Mouse (Mus musculus) heart, postnatal 36 days (tissue): Measurements from ENCODE around the gene Men1. TPM values are rescaled to one million over a fixed set of nuclear protein-coding genes. Genes with fewer than 3 reads are reported as not detected.

ENCODE experiments used
- DNase-seq, 2 experiments: peaks; one replicate each; pipeline ENCODE4 v3.0.0; 2021 to 2022
- intact Hi-C: fragments of 180-260 bp; cut with DNase I; formaldehyde crosslinking; loops from one replicate; pipeline ENCODE4 v1.15.1; 2025
- total RNA-seq, 2 experiments: library from RNA; stranded (reverse); gene quantifications; 2 replicates each; pipeline ENCODE4 v1.2.3; 2021

The Men1 gene
- total RNA-seq, 2 experiments from 2014 or later, result 12.1 to 14.2 TPM

DNA sequence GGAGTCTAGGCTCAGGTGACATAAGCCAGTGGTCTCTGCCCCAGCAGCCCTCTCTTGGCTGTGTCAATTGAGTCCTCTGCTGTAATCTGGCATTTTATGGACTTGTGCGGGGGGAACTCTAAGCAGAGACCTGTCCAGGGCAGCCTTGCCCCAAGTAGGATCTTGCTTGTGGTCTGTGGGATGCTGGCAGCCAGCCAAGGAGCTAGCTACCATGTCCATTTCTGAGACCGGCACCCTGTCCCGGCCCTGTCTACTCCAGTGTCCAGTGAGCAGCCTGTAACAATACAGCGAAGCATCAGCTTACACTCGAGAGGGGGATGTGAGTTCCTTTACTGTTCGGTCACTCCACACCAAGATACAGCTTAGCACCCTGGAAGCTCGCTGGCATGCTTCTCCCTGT, 19.3 kb downstream of the Men1 start:
- no peak for DNase-seq
- intact Hi-C loops, result no loop called here

DNA sequence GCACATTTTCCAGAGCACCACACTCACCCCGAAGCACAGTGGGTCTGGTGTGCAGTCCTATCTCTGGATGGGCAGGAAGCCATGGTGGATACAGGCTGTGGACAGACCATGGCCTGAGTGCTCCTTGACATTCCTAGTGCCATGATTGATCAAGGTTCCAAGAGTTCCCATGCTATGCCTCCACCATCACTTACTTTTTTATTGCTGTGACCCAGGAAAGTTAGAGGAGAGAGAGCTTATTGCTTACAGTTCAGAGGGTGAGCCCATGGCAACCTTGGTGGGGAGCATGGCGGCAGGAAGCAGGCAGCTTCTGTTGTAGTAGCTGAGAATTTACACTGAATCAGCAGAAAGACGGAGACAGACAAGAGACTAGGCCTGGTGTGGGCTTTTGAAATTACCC, 26.5 kb downstream of the Men1 start:
- DNase-seq, result no peak
- intact Hi-C loops, result no loop called here

DNA sequence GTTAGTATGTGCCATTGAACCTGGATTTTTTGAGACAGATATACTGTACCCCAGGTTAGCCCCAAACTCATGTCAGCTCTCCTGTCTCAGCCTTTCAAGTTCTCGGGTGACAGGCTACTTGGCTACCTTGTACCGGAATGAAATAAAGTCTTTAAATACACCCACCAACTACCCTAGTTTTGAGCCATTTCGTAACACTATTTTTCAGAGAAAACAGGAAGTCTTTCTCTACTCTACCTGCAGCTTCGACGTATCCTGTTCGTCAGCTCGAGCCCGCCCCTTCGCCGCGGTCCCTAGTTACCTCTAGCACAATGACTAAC, 28.3 kb downstream of the Men1 start:
- no peak for DNase-seq
- intact Hi-C loops, result no loop called here

DNA sequence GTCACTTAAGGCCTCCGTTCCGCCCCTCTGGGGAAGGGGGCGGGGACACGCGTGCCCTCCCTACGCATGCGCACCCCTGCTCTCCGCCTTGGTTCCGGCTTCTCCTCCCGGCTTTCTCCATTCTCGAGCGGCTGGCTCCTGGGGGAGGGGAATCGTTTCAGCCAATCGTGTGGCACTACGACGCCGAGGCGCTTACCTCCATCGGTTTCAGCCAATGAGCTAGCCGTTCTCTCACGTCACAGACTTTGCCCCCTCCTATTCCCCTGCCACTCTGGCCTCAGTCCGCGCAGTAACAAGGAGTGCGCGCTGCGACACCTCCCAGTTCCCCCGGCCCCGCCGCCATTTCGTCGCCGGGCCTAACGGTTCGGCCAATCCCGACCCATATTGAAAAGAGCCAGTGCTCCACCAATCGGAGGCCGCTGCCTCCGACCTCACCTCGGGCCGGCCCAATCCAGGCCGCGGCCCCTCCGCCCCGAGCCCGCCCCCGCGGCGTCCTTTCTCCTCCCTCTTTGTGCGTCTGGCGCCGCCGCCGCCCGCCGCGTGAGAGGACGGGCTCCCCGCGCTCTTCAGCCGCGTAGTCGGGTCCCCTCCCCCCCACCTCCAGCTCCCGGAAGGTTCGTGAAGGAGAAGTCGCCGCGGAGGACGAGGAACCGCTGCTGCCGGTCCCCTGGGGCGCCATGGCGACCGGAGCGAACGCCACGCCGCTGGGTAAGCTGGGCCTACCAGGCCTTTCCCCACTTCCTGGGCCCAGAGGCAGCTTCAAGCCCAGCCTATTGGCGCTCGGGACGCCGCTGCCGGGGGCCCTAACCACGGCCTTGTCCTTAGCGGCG, 28.8 kb downstream of the Men1 start, which contains the start of gene Sf1:
Sf1 (plus strand) TSS at position 280 of the 830 bp plus-strand sequence.
- intact Hi-C loops, result loop anchor here (2.0 kb wide), 1 partner anchor 35 kb away; the partner anchor contains the start of gene Rasgrp2
- DNase-seq, result peak; percentile 99

DNA sequence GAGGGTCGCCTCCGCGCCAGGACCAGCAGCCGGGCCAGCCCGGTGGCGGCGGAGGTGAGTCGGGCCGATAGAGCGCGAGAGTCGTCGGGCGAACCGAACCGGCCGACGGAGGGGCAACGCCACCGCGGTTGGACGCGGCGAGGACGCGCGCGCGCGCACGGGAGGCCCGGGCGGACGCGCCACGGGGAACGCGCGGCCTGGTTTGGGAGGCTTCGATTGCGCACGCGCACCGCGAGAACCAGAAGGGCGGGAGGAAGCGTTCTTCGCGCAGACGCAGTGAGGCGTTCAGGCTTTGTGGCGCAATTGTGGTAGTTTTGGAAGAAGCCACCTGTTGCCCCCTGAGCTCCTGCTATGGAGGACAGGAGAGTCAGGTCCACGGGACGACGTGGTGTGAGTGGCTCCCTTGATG, 29.5 kb downstream of the Men1 start:
- intact Hi-C loops, result loop anchor here (2.0 kb wide), 1 partner anchor 34 kb away; the partner anchor contains the start of gene Rasgrp2

DNA sequence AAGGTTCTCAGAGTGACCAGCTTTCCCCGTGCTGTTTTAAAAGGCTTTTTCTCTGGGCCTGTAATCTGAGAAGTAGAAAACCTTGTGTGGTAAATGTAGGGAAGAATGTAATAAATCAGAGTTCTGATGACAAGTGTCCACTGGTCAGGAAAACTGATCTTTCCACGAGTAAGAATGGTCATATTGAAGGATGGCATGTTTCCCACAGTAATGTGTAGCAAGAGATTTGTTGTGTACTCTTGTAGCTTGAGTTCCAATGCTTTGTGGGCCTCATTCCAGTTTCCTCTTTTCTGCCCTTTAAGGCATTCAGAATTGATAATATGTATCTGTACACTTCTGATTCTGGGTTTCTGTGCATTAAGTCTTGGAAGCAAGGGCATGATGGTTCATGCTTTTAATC, 30.1 kb downstream of the Men1 start:
- DNase-seq, result no peak
- intact Hi-C loops, result loop anchor here (2.0 kb wide), 1 partner anchor 34 kb away; the partner anchor contains the start of gene Rasgrp2

More for the DNA sequence above, 29.5 kb downstream of the Men1 start:
- DNase-seq, result peak; percentile 91 to 93

DNA sequence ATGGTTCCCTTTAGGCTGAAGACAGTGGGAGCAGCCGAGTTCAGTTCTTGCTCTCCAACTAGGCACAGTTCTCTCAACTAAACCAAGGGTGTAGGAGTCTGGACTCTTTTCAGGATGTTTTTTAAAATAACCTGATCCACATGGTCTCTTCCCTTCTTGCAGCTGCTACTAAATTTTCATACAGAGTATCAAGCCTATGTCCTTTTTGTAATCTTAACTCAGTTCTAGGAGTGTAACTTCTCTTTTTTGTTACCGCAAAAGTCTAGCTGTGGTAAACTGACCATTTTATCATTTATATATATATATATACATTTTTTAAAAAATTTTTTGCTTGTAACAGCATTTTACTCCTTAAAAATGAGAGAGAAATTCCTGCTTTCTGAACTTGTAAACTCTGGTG, 35.4 kb downstream of the Men1 start:
- intact Hi-C loops, result no loop called here
- DNase-seq, result no peak

DNA sequence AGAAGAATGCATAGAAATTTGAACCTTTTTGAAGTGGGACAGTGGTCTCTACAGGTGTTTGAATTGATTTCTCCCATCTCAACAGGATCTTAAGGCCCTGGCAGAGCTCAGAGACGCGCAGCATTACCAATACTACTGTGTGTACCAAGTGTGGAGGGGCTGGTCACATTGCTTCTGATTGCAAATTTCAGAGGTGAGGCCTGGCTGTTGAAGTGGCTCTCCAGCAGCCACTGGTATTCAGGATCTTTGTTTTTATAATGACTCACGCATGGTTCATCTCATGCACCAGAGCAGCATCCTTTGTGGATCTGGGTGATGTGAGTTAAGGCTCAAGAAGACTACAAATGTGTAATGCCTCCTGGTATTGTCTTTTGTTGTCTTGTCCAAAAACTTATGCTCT, 37.7 kb downstream of the Men1 start:
- DNase-seq, result no peak
- intact Hi-C loops, result no loop called here

DNA sequence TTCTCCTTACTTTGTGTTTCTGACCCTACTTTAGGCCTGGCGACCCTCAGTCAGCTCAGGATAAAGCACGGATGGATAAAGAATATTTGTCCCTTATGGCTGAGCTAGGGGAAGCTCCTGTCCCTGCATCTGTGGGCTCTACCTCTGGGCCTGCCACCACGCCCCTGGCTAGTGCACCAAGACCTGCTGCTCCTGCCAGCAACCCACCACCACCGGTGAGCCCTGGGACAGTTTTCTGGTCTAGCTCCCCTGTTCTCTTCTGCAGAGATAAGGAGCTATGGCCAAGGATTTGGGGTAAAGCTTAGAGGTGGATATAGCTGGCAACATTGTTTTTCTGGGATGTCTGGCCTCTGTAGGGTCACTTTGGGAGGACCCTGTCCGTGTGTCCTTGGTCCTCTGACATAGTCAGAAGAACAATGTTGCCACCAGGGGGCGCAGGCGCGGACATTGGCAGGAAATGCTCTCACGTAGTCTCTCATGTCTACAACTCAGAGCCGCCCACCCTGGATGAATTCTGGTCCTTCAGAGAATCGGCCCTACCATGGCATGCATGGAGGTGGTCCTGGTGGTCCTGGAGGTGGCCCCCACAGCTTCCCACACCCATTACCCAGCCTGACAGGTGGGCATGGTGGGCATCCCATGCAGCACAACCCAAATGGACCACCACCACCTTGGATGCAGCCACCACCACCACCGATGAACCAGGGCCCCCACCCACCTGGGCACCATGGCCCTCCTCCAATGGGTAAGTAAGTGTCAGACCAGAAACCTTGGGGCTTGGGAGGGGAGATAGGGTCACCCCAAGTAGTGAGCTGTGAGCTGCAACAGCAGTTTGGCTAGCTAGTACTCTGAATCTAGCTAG, 39.0 kb downstream of the Men1 start:
- intact Hi-C loops, result loop anchor here (1.0 to 2.0 kb wide), 2 partner anchors 25 to 79 kb away; partner anchors contain the start of gene Rasgrp2
- DNase-seq, result peak; percentile 85 to 91

DNA sequence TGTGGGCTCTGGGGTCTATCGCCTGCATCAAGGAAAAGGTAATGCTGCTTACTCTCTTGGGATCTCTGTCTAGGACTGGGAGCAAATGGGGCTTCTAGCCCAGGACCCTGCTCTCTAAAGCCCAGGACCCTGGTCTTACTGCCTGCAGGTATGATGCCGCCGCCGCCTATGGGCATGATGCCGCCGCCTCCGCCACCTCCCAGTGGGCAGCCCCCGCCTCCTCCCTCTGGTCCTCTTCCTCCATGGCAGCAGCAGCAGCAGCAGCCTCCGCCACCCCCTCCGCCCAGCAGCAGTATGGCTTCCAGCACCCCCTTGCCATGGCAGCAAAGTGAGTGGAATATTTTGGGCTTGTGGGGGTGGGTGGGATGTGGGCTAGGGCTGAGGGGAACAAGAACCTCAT, 39.8 kb downstream of the Men1 start:
- intact Hi-C loops, result loop anchor here (2.0 kb wide), 1 partner anchor 24 kb away; the partner anchor contains the start of gene Rasgrp2
- DNase-seq, result no peak

DNA sequence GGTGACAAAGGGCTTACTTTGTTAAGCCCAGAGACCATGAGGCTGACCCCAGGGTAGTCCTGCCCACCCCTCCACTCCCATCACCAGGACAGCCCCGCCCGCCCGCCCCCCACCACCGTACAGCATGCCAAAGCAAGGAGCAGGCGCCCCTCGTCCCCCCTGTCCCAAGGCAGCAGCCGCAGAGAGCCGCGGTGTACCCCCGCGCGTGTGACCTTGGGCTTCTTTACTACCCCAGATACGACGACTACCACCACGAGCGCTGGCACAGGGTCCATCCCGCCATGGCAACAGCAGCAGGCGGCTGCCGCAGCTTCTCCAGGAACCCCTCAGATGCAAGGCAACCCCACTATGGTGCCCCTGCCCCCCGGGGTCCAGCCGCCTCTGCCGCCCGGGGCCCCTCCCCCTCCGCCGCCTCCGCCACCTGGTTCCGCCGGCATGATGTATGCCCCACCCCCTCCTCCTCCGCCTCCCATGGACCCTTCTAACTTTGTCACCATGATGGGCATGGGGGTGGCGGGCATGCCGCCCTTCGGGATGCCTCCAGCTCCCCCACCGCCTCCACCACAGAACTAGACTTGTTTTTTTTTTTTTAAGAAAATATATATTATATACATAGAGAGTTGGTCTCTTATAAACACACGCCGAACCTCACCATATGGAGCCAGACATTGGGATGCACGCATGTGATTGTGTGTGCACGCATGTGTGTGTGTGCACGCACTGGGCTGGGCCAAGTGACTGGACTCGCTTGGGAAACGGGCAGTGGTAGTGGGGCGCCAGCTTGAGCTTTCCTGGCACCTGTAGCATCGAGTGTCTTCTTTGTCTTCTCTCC, 40.9 kb downstream of the Men1 start:
- DNase-seq, result no peak
- intact Hi-C loops, result loop anchor here (2.0 kb wide), 1 partner anchor 23 kb away; the partner anchor contains the start of gene Rasgrp2

DNA sequence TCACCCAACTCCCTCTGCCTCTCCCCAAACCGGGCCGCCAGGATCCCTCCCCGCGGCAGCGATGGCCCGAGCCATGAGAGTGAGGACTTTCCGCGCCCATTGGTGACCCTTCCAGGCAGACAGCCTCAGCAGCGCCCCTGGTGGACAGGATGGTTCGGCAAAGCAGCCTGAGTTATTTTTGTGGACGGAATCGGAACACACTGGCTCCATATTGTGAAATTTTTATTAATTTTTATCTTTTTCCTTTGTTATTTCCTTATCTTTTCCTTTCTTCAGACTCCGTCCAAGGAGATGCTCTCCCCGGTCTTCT, 41.4 kb downstream of the Men1 start:
- intact Hi-C loops, result no loop called here
- DNase-seq, result peak; percentile 56 to 70

DNA sequence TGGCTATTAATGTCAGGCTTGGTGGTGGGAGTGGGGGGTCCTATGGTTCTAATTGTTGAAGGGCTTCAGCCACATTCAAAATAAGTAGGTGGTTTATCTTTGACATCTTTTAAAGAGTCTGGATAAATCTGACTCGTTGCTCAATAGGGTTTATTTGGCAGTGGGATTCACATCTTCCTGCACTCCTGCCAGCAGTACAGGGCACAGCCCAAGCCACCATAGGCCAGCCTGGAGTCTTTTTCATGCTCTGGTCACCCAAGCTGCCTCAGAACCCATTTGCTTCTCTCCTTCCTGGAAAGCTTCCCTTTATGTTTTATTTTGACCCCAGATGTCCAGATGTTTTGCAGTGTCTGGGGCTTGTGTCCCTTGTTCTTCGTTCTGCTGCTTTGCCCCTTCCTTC, 41.9 kb downstream of the Men1 start:
- DNase-seq, result no peak
- intact Hi-C loops, result no loop called here

DNA sequence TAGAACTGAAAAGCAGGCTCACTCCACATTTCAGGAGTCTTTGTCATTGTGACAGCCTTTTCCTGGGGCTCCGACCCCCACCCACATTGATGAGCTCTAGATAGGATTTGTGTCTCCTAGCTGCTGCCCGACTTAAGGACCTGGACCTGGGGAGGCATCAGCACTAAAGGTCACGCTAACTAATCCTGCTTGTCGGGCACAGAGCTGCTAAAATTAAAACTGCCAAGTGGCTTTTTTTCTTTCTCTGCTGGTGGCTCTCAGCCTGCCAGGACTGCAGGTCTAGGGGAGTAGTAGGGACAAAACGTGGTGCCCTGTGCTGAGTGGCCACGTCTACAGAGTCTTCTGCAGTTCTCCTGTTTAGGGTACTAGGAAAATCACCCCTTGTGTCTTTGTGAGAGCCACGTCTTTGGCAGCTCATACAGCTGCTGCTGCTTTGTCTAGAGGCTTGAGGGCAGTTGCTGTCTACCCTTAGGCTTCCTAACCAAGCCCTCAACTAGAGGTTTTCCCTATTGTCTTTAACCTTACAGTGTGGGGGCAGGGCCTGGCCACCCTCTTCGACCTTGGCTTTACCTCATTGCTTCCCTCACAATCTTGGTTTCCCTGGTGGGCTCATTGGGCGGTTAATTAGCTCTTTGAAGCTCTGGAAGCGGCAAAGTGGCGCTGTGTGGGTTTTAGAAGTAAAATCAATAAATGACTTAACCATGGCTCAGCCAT, 42.7 kb downstream of the Men1 start:
- intact Hi-C loops, result no loop called here

DNA sequence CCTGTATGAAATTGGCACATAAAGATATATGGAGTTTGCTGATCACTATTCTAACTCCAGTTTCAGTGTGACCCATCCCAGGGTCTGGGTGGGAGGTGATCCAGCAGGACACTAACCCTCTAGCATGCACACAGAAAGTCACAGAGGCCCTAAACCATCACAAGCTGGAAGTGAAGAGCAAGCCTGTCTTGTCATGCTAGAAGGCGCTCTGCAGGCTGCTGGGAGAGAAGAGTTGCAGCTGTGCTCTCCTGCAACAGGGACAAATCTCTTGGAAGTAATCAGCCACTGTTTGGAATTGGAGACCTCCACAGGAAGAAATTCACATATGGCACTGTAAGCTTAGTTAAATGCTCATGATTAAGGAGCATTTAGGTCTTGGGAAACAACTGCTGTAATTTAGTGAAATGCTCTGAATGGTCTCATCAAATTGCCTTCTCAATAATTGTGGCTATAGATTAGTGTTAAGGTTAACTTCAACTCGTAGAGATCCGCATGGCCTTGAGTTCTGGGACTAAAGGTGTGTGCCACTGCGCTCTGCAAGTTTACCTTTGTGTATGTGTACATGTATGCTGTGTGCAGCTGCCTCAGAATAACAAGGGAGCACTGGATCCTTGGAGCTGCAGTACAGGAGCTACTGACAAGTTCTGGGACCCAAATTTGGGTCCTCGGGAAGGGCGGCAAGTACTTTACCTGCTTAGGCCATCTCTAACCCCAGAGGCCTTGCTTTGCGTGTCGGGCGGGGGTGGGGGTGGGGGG, 45.8 kb downstream of the Men1 start:
- DNase-seq, result no peak
- intact Hi-C loops, result no loop called here

More for the DNA sequence above, 42.7 kb downstream of the Men1 start:
- no peak for DNase-seq

DNA sequence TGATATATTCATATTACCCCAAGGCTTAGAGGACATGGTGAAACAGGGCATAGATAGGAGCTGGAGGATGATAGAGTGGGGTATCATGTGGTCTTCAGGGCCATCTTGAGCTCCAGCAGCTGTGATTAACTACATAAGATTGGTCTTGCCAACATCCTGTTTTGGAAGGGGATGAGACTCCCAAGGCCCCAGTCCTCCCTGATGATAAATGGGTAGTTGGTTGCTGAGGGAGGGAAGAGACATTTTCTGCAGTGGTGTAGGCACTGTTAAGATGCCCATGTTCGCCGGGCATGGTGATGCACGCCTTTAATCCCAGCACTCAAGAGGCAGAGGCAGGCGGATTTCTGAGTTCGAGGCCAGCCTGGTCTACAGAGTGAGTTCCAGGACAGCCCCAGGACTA, 46.5 kb downstream of the Men1 start:
- no peak for DNase-seq
- intact Hi-C loops, result no loop called here

DNA sequence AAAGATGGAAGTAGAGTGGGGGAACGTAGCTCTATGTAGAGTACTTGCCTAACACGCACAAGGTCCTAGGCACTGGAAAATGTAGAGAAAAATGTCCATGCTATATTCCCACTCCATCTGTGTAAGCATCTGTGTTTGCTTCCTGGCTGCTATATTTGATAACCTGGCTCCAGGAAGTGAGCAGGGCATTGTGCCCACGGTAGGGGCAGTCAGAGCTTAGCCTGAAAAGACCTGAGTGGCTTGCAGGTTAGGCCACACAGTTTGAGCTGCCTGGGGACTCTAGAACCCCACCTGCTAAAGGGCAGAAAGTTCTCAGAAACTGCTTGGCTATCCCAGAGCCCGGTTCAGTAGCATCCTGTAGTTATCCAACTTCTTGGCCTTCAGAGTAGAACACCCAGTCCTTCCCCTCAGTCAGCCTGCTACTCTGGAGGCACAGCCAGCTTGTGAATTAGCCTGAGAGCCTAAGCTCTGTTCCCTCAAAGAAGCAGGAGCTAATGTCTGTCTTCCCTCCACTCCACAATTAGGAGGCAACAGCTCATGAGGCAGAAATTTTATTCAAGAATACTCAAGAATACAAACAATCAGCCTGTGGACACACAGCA, 47.6 kb downstream of the Men1 start:
- DNase-seq, result no peak

DNA sequence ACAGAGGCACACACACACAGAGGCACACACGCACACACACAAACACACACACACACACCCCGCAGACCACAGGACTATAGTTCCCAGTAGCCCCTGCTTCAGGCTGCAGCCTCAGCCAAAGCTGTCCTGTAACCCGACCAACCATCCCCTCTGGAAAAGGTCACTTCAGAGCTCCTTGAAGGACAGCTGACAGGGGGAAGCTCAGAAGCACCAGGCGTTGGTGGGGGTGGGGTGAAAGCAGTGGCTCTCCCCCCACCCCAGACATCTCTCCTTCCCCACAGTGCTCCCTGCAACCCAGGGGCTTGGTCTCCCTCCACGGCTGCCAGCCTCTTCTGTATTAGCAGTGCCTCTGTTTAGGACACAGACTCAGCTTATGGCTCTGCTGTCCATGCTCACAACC, 48.7 kb downstream of the Men1 start:
- intact Hi-C loops, result no loop called here
- DNase-seq, result no peak

More for the DNA sequence above, 47.6 kb downstream of the Men1 start:
- intact Hi-C loops, result no loop called here

DNA sequence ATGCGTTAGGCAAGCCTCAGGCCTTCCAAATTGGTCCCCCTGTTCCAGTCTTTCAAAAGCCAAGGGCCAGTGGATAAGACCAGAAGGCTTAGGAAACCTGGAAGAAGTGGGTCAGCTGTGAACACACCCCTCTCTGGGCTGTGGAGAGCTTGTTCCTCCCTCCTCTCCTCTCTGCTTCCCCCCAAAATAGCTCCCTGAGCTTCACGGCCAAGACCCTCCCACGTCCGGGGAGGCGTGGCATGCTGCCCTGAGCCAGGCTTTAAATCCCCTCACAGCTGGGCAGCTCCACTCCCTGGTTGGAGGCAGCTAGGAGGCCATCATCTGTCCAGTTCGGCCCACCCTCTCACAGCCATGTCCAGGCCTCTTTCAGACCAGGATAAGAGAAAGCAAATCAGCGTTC, 49.3 kb downstream of the Men1 start, which contains the start of gene Pygm:
Pygm (plus strand) TSS at position 272 of the 400 bp plus-strand sequence.
- intact Hi-C loops, result no loop called here
- DNase-seq, result peak; percentile 88 to 89
